Mouse (Mus musculus): ENCODE data around the gene Gm17949.

The Gm17949 gene

DNA sequence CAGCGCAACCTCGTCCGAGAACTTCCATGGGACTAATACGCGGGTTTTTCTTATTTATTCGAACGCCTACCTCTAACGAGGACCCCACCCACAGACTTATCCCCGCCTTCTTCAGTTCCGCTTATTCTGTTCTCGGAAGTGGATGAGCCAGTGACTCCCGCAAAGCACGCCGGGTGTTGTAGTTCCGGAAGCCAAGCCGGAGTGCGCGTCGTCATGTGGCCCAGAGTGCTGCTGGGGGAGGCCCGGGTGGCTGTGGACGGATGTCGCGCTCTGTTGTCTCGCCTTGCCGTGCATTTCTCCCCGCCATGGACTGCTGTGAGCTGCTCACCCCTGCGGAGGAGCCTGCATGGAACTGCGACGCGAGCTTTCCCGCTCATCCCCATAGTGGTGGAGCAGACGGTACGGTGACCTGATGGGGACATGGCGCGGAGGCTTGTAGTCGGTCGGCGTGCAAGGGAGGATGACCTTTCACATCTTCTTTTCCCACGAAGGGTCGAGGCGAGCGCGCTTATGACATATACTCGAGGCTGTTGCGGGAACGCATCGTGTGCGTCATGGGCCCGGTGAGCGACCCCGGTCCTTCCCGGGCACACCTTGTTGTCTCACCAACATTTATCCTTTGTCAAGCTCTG is 21.0 kb upstream of the Gm17949 start, which contains the start of gene Clpp:
Gene Clpp (plus strand): TSS at position 191 of the 632 bp plus-strand sequence.
- in situ Hi-C loops (cut with MboI) = loop anchor here (10.0 kb wide), 1 partner anchor 345 kb away; no protein-coding TSS in a partner anchor

DNA sequence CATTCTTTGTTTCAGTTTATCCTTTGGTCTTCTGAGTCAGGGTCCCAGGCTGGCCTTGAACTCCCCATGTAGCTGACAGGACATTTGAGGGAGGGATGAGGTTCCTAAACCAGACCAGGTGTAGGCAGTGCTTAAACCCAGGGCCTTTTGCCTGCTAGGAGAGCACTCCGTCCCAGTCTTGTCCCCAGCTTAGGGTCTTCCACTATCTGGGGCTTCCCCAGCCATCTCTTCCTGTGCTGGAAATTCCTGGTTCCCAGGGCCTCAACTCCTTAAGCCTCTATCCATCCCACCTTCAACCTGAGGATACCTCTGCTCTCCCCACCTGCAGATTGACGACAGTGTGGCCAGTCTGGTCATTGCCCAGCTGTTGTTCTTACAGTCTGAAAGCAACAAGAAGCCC is 20.3 kb upstream of the Gm17949 start:
- in situ Hi-C loops (cut with MboI) = loop anchor here (10.0 kb wide), 1 partner anchor 344 kb away; no protein-coding TSS in a partner anchor

- in situ Hi-C loops (cut with MboI) = loop anchor here (5.0 to 10.0 kb wide), 2 partner anchors 172 to 340 kb away; no protein-coding TSS in a partner anchor
Measured at GRCm38 (mm10) chr17:56995046-56995445, 16.2 kb upstream of the Gm17949 start.

- in situ Hi-C loops (cut with MboI) = loop anchor here (5.0 to 10.0 kb wide), 2 partner anchors 171 to 338 kb away; no protein-coding TSS in a partner anchor
Measured at GRCm38 (mm10) chr17:56996506-56996905, 14.8 kb upstream of the Gm17949 start.

- in situ Hi-C loops (cut with MboI) = loop anchor here (5.0 to 10.0 kb wide), 2 partner anchors 170 to 338 kb away; no protein-coding TSS in a partner anchor
Measured at GRCm38 (mm10) chr17:56997029-56997667, 14.1 kb upstream of the Gm17949 start, which contains the start of gene Alkbh7. Gene Alkbh7, plus strand, starts transcription at chr17:56997339.

DNA sequence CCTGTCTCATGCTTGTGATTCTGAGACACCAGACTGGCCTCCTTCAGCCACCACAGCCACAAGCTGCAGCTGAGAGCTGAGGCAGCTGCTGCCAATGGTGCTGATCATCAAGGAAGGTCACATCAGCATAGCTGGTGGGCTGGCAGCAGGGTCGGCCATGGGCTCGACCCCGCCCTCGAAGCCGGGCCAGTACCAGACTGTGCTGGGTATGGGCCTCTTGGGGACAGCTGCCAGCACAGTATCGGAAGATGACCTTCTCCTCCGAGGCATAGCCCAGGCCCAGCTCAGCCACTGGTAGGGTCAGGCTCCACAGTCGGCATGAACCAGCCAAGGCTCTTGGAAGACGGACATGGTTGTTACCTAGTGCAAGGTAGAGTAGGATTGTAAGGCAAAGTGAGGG is 11.9 kb upstream of the Gm17949 start:
- in situ Hi-C loops (cut with MboI) = loop anchor here (5.0 to 10.0 kb wide), 2 partner anchors 168 to 335 kb away; no protein-coding TSS in a partner anchor

- in situ Hi-C loops (cut with MboI) = loop anchor here (5.0 to 10.0 kb wide), 2 partner anchors 167 to 335 kb away; no protein-coding TSS in a partner anchor
Measured at GRCm38 (mm10) chr17:56999968-57000609, 11.2 kb upstream of the Gm17949 start, which contains the start of gene Pspn. Gene Pspn, minus strand, starts transcription at chr17:57000018.

- in situ Hi-C loops (cut with MboI) = no loop called here
Measured at GRCm38 (mm10) chr17:57001228-57001627, 10.0 kb upstream of the Gm17949 start.

DNA sequence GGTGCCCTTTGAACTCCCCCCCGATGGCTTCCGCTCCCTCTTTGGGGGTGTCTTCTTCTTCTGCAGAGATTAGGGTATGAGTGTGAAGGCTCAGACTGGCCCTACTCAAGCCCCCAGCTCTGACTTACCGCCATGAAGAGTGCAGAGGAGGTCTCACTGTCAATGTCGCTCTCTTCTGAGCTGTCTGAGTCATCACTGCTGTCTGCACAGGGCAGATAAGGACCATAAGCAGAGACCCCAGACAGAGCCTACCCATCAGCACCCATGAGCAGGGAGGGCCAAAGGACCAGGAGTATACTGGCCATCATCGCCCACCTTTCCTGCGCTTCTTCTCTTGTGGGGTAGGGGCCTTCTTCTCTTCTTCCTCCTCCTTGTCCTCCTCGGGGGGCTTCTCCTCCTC is 7.3 kb upstream of the Gm17949 start:
- in situ Hi-C loops (cut with MboI) = no loop called here

DNA sequence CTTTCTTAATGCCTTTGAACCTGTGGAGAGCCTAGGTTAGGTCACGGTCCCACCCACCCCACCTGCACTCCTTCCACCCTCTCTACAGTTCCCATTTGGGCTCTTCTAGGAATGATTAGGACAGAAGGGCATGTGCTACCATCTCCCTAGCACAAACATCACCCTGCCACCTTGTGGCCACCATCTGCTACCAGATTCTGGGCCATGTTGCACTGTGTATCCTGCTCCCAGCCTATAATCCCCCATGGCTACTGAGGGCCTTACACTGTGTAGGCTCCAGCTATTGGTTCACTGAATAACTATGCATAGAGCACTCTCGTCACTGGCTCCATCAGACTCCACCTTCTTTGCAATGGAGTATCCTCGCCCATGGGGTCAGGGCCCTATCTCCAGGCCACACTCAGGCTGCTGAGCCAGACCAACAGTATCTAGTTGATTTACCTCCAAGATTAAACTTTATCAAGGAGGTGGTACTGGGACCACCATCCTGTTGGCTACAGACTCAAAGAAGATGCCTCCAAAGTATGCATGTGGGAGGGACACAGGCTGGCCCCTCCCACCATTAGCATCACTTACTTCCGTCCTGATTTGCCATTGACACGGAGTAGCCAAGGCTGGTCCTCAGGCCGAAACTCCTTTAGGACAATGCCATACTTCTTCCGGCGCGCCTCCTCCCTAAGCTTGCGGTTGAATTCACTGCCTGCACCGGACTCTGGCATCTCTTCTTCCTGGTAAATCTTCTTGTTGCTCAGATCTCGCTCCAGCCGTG is 3.9 kb upstream of the Gm17949 start:
- in situ Hi-C loops (cut with MboI) = no loop called here

GRCm38 (mm10) chr17:57010911-57011235 is 396 bp upstream of the Gm17949 start:
- in situ Hi-C loops (cut with MboI) = no loop called here

GRCm38 (mm10) chr17:57012245-57012795 is 1.1 kb downstream of the Gm17949 start:
- in situ Hi-C loops (cut with MboI) = no loop called here

DNA sequence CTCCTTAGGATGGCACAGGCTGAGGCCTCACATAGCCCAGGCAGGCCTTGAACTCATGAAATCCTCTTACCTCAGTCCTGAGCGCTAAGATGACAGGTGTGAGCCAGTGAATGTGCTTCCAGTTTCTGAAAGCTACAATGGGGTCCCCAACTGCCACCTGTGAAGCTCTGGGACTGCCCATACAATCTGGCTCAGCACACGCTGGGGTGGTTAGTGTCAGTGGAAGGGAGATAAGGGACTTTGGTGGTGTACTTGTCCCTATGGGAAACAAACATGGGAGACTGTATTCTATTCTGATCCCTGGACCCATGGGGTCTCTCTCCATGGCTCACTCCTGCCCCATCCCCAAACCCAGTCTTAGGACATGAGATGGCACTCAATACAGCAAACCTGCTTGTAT is 8.4 kb downstream of the Gm17949 start:
- in situ Hi-C loops (cut with MboI) = no loop called here

GRCm38 (mm10) chr17:57020960-57021359 is 9.7 kb downstream of the Gm17949 start:
- in situ Hi-C loops (cut with MboI) = no loop called here

DNA sequence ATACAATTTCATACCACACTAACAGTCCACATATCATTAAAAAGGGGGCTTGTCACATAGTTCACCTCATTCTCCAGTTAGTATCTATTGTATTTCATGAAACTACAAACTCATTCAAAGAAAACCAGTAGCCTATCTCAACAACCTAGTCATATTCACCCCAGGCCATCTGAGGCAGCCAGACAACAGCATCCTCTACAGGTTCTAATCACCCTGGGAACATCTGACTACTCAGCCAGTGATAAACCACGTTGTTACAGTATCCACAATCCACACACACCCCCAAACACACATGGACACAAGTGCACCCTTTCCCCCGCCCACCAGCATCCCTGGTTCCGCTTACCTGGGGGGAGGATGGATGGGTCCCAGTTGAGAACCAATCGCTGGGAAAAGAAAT is 16.2 kb downstream of the Gm17949 start:
- in situ Hi-C loops (cut with MboI) = no loop called here

DNA sequence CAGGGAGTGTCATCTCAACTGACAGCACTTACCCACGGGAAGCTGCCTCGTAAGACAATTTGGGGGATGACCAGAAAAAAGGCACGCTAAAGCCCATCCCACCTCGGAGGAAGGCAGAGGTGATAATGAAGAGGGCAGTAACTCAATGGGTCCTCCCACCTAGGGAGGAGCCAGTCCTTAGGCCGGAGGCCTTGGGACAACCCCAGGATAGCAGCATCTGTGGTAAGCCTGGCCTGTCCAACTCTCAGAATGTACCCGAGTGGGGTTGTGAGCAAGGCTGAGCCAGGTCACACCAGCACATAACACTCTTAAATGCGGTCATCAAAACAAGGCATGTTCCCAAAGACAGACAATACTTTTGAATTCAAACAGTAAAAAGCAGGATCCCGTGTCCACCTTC is 18.4 kb downstream of the Gm17949 start:
- in situ Hi-C loops (cut with MboI) = no loop called here

- in situ Hi-C loops (cut with MboI) = no loop called here
Measured at GRCm38 (mm10) chr17:57030931-57031660, 19.8 kb downstream of the Gm17949 start, which contains the start of gene Khsrp. Gene Khsrp, minus strand, starts transcription at chr17:57031522.

DNA sequence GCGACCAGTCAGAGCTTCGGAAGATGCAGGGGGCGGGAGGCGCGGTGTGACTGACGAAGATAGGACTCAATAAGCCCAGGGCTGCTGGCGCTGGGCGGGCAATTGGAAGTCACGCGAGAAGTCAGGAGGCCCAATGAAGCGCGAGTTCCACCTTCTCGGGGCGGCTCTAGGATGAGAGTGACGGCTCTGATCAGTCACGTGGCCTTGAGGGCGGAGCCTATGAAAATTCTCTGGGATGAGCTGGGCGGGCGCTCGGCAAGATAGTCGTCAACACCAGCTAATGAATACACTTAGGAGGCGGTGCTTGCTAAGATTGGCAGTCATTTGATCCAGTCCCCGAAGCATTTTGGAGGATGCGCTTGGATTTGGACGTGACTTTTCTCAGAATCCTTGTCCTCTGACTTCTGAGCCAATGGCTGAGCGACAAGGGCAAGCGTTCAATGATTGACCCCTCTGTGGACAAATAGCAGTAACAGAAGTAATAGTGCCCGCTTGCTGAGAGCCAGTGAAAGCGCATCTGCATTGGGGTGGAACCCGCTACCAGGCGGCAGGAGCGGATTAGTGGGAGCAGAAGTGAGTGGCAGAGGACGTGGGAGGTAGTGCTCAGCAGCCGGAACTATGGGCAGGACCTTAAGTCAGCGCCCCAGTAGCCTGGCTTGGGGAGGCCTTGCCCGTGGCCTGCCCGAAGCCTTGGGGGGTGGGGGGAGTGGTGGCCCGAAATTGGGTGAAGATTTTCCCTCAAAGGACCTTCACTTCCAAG is 20.6 kb downstream of the Gm17949 start:
- in situ Hi-C loops (cut with MboI) = no loop called here

DNA sequence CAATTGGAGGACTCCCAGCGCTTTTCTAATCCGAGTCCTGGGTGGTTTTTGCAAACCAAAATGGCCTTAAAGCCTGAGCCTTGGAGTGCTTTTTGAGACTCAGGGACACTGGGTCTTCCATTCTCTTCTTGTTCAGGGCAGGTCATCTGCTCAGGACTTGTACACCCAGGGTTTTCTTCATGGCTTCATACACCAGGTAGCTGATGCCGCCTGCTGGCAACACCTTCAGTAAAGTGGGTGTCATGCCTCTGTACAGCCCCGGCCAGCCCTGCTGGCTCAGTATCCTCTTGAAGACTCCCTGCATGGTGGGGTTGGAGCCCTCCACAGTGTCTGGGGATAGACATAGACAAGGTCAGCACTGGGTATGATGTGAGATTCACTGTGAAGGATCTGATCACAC is 21.6 kb downstream of the Gm17949 start:
- in situ Hi-C loops (cut with MboI) = no loop called here

GRCm38 (mm10) chr17:57038978-57039377 is 27.7 kb downstream of the Gm17949 start:
- in situ Hi-C loops (cut with MboI) = no loop called here
